Mouse (Mus musculus): ENCODE data around the gene Csrp2. TPM values are rescaled to one million over a fixed set of nuclear protein-coding genes. Genes with fewer than 3 reads are reported as not detected.

The Csrp2 gene
- polyA plus RNA-seq, 1 experiment from 2014 or later: 254 TPM

- no peak overlapping the region for H3K9ac ChIP-seq (ENCODE audit: low read depth, low read length)
- H3K36me3 ChIP-seq (ENCODE audit: control insufficient read depth, insufficient read depth, low read length): no peaks in the 10 kb centered on the region
- peak; percentile 50 for ATAC-seq
- H3K4me1 ChIP-seq (ENCODE audit: control insufficient read depth, insufficient read depth, low read length): peaks cover 40% of the 10 kb centered on the region
- peak overlapping the region; percentile 27 for H3K4me2 ChIP-seq (ENCODE audit: low read depth, low read length)
- no peaks in the 10 kb centered on the region for H3K9me3 ChIP-seq (ENCODE audit: control insufficient read depth, low read length)
- H3K27me3 ChIP-seq (replicated peaks; ENCODE audit: control insufficient read depth, insufficient read depth, low read length): no peaks in the 10 kb centered on the region
- peak overlapping the region; percentile 38 for H3K27ac ChIP-seq (ENCODE audit: low read length)
- H3K4me3 ChIP-seq (ENCODE audit: low read length): no peak overlapping the region
- 26% methylated on average over 11 of the region's 11 CpGs for WGBS
Measured at GRCm38 (mm10) chr10:110927491-110927890, 7.9 kb downstream of the Csrp2 start.

GRCm38 (mm10) chr10:110929756-110930155, 10.2 kb downstream of the Csrp2 start:
- Histone ChIP-seq H3K9ac (ENCODE audit: low read depth, low read length) (no peak overlapping the region), H3K27me3 (replicated peaks; ENCODE audit: control insufficient read depth, insufficient read depth, low read length) (no peaks in the 10 kb centered on the region), H3K9me3 (ENCODE audit: control insufficient read depth, low read length) (no peaks in the 10 kb centered on the region), H3K36me3 (ENCODE audit: control insufficient read depth, insufficient read depth, low read length) (0 out of 2 replicates have a peak, but pooled peaks cover 2% of the 10 kb centered on the region), H3K27ac (ENCODE audit: low read length) (no peak overlapping the region), H3K4me3 (ENCODE audit: low read length) (no peak overlapping the region), H3K4me2 (ENCODE audit: low read depth, low read length) (no peak overlapping the region), H3K4me1 (ENCODE audit: control insufficient read depth, insufficient read depth, low read length) (peaks cover 35% of the 10 kb centered on the region)
- 45% methylated on average over 4 of the region's 4 CpGs for WGBS
- no peak for ATAC-seq

GRCm38 (mm10) chr10:110931161-110931912, 11.7 kb downstream of the Csrp2 start:
- Histone ChIP-seq H3K4me3 (ENCODE audit: low read length) (no peak overlapping the region), H3K9ac (ENCODE audit: low read depth, low read length) (no peak overlapping the region), H3K4me2 (ENCODE audit: low read depth, low read length) (no peak overlapping the region), H3K27me3 (replicated peaks; ENCODE audit: control insufficient read depth, insufficient read depth, low read length) (no peaks in the 10 kb centered on the region), H3K27ac (ENCODE audit: low read length) (no peak overlapping the region), H3K36me3 (ENCODE audit: control insufficient read depth, insufficient read depth, low read length) (0 out of 2 replicates have a peak, but pooled peaks cover 2% of the 10 kb centered on the region), H3K9me3 (ENCODE audit: control insufficient read depth, low read length) (no peaks in the 10 kb centered on the region), H3K4me1 (ENCODE audit: control insufficient read depth, insufficient read depth, low read length) (peaks cover 27% of the 10 kb centered on the region)
- 74% methylated on average over 13 of the region's 13 CpGs for WGBS
- ATAC-seq: no peak

- H3K4me1 ChIP-seq (ENCODE audit: control insufficient read depth, insufficient read depth, low read length): peaks cover 20% of the 10 kb centered on the region
- no peak overlapping the region for H3K4me2 ChIP-seq (ENCODE audit: low read depth, low read length)
- 67% methylated on average over 20 of the region's 20 CpGs for WGBS
- H3K9me3 ChIP-seq (ENCODE audit: control insufficient read depth, low read length): no peaks in the 10 kb centered on the region
- H3K27ac ChIP-seq (ENCODE audit: low read length): no peak overlapping the region
- H3K27me3 ChIP-seq (replicated peaks; ENCODE audit: control insufficient read depth, insufficient read depth, low read length): no peaks in the 10 kb centered on the region
- no peak for ATAC-seq
- H3K4me3 ChIP-seq (ENCODE audit: low read length): no peak overlapping the region
- H3K36me3 ChIP-seq (ENCODE audit: control insufficient read depth, insufficient read depth, low read length): peaks cover 2% of the 10 kb centered on the region; the same call in 1 of the 2 replicates
- H3K9ac ChIP-seq (ENCODE audit: low read depth, low read length): no peak overlapping the region
Measured at GRCm38 (mm10) chr10:110931913-110932560, 12.4 kb downstream of the Csrp2 start.

- WGBS: 75% methylated on average over 5 of the region's 5 CpGs
- no peak for ATAC-seq
- no peaks in the 10 kb centered on the region for H3K27me3 ChIP-seq (replicated peaks; ENCODE audit: control insufficient read depth, insufficient read depth, low read length)
- no peak overlapping the region for H3K4me2 ChIP-seq (ENCODE audit: low read depth, low read length)
- no peak overlapping the region for H3K4me3 ChIP-seq (ENCODE audit: low read length)
- H3K9ac ChIP-seq (ENCODE audit: low read depth, low read length): no peak overlapping the region
- peaks cover 8% of the 10 kb centered on the region for H3K4me1 ChIP-seq (ENCODE audit: control insufficient read depth, insufficient read depth, low read length)
- peaks cover 2% of the 10 kb centered on the region for H3K36me3 ChIP-seq (ENCODE audit: control insufficient read depth, insufficient read depth, low read length)
- H3K27ac ChIP-seq (ENCODE audit: low read length): no peak overlapping the region
- H3K9me3 ChIP-seq (ENCODE audit: control insufficient read depth, low read length): no peaks in the 10 kb centered on the region
Measured at GRCm38 (mm10) chr10:110933584-110933983, 14.0 kb downstream of the Csrp2 start.

- Histone ChIP-seq H3K4me3 (ENCODE audit: low read length) (no peak overlapping the region), H3K9me3 (ENCODE audit: control insufficient read depth, low read length) (no peaks in the 10 kb centered on the region), H3K27me3 (replicated peaks; ENCODE audit: control insufficient read depth, insufficient read depth, low read length) (no peaks in the 10 kb centered on the region), H3K27ac (ENCODE audit: low read length) (no peak overlapping the region), H3K4me2 (ENCODE audit: low read depth, low read length) (no peak overlapping the region), H3K36me3 (ENCODE audit: control insufficient read depth, insufficient read depth, low read length) (peaks cover 8% of the 10 kb centered on the region), H3K9ac (ENCODE audit: low read depth, low read length) (no peak overlapping the region), H3K4me1 (ENCODE audit: control insufficient read depth, insufficient read depth, low read length) (peaks cover 3% of the 10 kb centered on the region)
- WGBS: 83% methylated on average over 11 of the region's 11 CpGs
- ATAC-seq: no peak
Measured at GRCm38 (mm10) chr10:110935081-110935480, 15.5 kb downstream of the Csrp2 start.

- ATAC-seq: no peak
- Histone ChIP-seq H3K4me3 (ENCODE audit: low read length) (no peak overlapping the region), H3K9me3 (ENCODE audit: control insufficient read depth, low read length) (no peaks in the 10 kb centered on the region), H3K9ac (ENCODE audit: low read depth, low read length) (no peak overlapping the region), H3K4me1 (ENCODE audit: control insufficient read depth, insufficient read depth, low read length) (no peaks in the 10 kb centered on the region), H3K4me2 (ENCODE audit: low read depth, low read length) (no peak overlapping the region), H3K27ac (ENCODE audit: low read length) (no peak overlapping the region), H3K27me3 (replicated peaks; ENCODE audit: control insufficient read depth, insufficient read depth, low read length) (no peaks in the 10 kb centered on the region), H3K36me3 (ENCODE audit: control insufficient read depth, insufficient read depth, low read length) (peaks cover 8% of the 10 kb centered on the region)
- 68% methylated on average over 7 of the region's 7 CpGs for WGBS
Measured at GRCm38 (mm10) chr10:110935669-110936068, 16.1 kb downstream of the Csrp2 start.

GRCm38 (mm10) chr10:110938361-110938760, 18.8 kb downstream of the Csrp2 start:
- Histone ChIP-seq H3K27ac (ENCODE audit: low read length) (no peak overlapping the region), H3K36me3 (ENCODE audit: control insufficient read depth, insufficient read depth, low read length) (peaks cover 11% of the 10 kb centered on the region), H3K9me3 (ENCODE audit: control insufficient read depth, low read length) (no peaks in the 10 kb centered on the region), H3K27me3 (replicated peaks; ENCODE audit: control insufficient read depth, insufficient read depth, low read length) (no peaks in the 10 kb centered on the region), H3K4me1 (ENCODE audit: control insufficient read depth, insufficient read depth, low read length) (no peaks in the 10 kb centered on the region), H3K4me3 (ENCODE audit: low read length) (no peak overlapping the region), H3K4me2 (ENCODE audit: low read depth, low read length) (no peak overlapping the region), H3K9ac (ENCODE audit: low read depth, low read length) (no peak overlapping the region)
- WGBS: 91% methylated on average over 7 of the region's 7 CpGs
- ATAC-seq: no peak

GRCm38 (mm10) chr10:110938841-110939549, 19.4 kb downstream of the Csrp2 start:
- no peak overlapping the region for H3K27ac ChIP-seq (ENCODE audit: low read length)
- H3K4me2 ChIP-seq (ENCODE audit: low read depth, low read length): no peak overlapping the region
- H3K4me1 ChIP-seq (ENCODE audit: control insufficient read depth, insufficient read depth, low read length): no peaks in the 10 kb centered on the region
- no peaks in the 10 kb centered on the region for H3K27me3 ChIP-seq (replicated peaks; ENCODE audit: control insufficient read depth, insufficient read depth, low read length)
- H3K9ac ChIP-seq (ENCODE audit: low read depth, low read length): no peak overlapping the region
- ATAC-seq: no peak
- H3K4me3 ChIP-seq (ENCODE audit: low read length): no peak overlapping the region
- WGBS: 83% methylated on average over 19 of the region's 19 CpGs
- no peaks in the 10 kb centered on the region for H3K9me3 ChIP-seq (ENCODE audit: control insufficient read depth, low read length)
- H3K36me3 ChIP-seq (ENCODE audit: control insufficient read depth, insufficient read depth, low read length): peaks cover 9% of the 10 kb centered on the region
